ENCODE assay signal across 10 mouse cellular contexts in the genomic region with DNA sequence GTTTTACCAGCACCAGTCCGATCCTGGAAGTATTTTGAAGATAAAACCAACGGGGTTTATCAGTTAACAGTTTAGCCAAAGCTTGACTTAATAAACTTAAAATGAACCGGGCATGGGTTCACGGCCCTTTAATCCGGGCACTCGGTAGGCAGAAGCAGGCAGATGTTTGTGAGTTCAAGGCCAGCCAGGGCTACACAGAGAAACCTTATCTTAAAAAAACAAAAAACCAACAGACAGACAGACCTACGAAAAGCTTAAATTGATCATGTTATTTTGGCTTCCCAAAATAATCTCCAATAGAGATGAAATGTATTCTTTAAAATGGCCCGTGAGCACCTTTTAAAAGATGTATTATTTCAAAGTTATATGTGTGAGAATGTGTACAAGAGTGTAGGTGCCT. TPM values are rescaled to one million over a fixed set of nuclear protein-coding genes. Genes with fewer than 3 reads are reported as not detected.
DNase-seq lines count a peak whose midpoint lies in the region; ATAC-seq and TF ChIP-seq lines count a peak whose summit lies in the region.
"Had no signal": no experiment of that assay in that cellular context is flagged by ENCODE, and none has a peak within 500 bp of the region (broad histone marks: within the 10 kb centered on the region; RNA-seq: fewer than 3 reads in every experiment).

No protein-coding gene starts in this region.

- H3K4me2 ChIP-seq in forebrain, embryonic 14.5 days (ENCODE audit: low read length) = peak overlapping the region; percentile 84
- H3K4me2 ChIP-seq in liver, embryonic 15.5 days = peak overlapping the region; percentile 86

- H3ac ChIP-seq in C2C12 (ENCODE audit: control insufficient read depth, insufficient read length, low read depth) = peak overlapping the region; percentile 13

- no peaks in the 10 kb centered on the region for H3K9me3 ChIP-seq in heart, embryonic 10.5 days
- no peaks in the 10 kb centered on the region for H3K9me3 ChIP-seq in forebrain, embryonic 14.5 days (replicated peaks; ENCODE audit: control insufficient read depth, low read length)
- no peaks in the 10 kb centered on the region for H3K9me3 ChIP-seq in liver, embryonic 15.5 days (replicated peaks)

- 36% methylated on average over 8 of the region's 8 CpGs for WGBS in heart, embryonic 10.5 days
- 43% methylated on average over 8 of the region's 8 CpGs for WGBS in forebrain, embryonic 14.5 days
- WGBS in liver, embryonic 15.5 days (ENCODE audit: insufficient replicate concordance) = 14% methylated on average over 8 of the region's 8 CpGs

- H3K79me3 ChIP-seq in C2C12 (ENCODE audit: low read depth) = peaks cover 10% of the 10 kb centered on the region

- H3K36me3 ChIP-seq in heart, embryonic 10.5 days = peaks cover 41% of the 10 kb centered on the region
- peaks cover 38% of the 10 kb centered on the region for H3K36me3 ChIP-seq in C2C12 (ENCODE audit: control insufficient read depth, insufficient read depth)
- peaks cover 28% of the 10 kb centered on the region for H3K36me3 ChIP-seq in forebrain, embryonic 14.5 days (ENCODE audit: control insufficient read depth, insufficient read depth, low read length)
- H3K36me3 ChIP-seq in liver, embryonic 15.5 days (replicated peaks) = peaks cover 33% of the 10 kb centered on the region

- peak overlapping the region; percentile 98 for H3K4me3 ChIP-seq in heart, embryonic 10.5 days
- H3K4me3 ChIP-seq in C2C12 (ENCODE audit: insufficient read depth, poor library complexity, severe bottlenecking) = peak overlapping the region; percentile 71
- H3K4me3 ChIP-seq in forebrain, embryonic 14.5 days (ENCODE audit: low read depth, low read length) = peak overlapping the region; percentile 84
- H3K4me3 ChIP-seq in liver, embryonic 15.5 days (replicated peaks) = peak overlapping the region; percentile 90

- intact Hi-C loops in gastrocnemius, postnatal 14 days (cut with DNase I; ENCODE audit: low total_unique reads) = no loop called here

- TF ChIP-seq CTCF in C2C12 (IDR thresholded peaks at IDR 0.05; ENCODE audit: control insufficient read depth, insufficient read depth, insufficient read length) = no peak

- H3K27me3 ChIP-seq in heart, embryonic 10.5 days (ENCODE audit: insufficient read depth, poor library complexity, severe bottlenecking) = peaks cover 17% of the 10 kb centered on the region; the same call in 1 of the 2 replicates
- H3K27me3 ChIP-seq in C2C12 (ENCODE audit: control insufficient read depth, insufficient read depth, insufficient read length) = peaks cover 13% of the 10 kb centered on the region
- no peaks in the 10 kb centered on the region for H3K27me3 ChIP-seq in forebrain, embryonic 14.5 days (replicated peaks; ENCODE audit: control insufficient read depth, insufficient read depth, low read length)
- peaks cover 21% of the 10 kb centered on the region for H3K27me3 ChIP-seq in liver, embryonic 15.5 days

- peak overlapping the region; percentile 93; the same call in 1 of the 2 replicates for H3K27ac ChIP-seq in heart, embryonic 10.5 days
- no peak overlapping the region for H3K27ac ChIP-seq in forebrain, embryonic 14.5 days (ENCODE audit: low read depth, low read length)
- peak overlapping the region; percentile 82; the same call in 1 of the 2 replicates for H3K27ac ChIP-seq in liver, embryonic 15.5 days (replicated peaks)

- peak overlapping the region; percentile 85 for H3K9ac ChIP-seq in forebrain, embryonic 14.5 days (ENCODE audit: low read length)
- H3K9ac ChIP-seq in liver, embryonic 15.5 days = peak overlapping the region; percentile 76

- peaks cover 6% of the 10 kb centered on the region; the same call in 1 of the 2 replicates for H3K4me1 ChIP-seq in heart, embryonic 10.5 days
- H3K4me1 ChIP-seq in forebrain, embryonic 14.5 days (ENCODE audit: control insufficient read depth, insufficient read depth, low read length) = peaks cover 9% of the 10 kb centered on the region
- H3K4me1 ChIP-seq in liver, embryonic 15.5 days (replicated peaks) = peaks cover 29% of the 10 kb centered on the region

- no peak for DNase-seq in heart, embryonic 10.5 days (ENCODE audit: low spot score)
- no peak for DNase-seq in heart, adult 8-10 months (ENCODE audit: low spot score)
- no peak for DNase-seq in forebrain, embryonic 14.5 days (ENCODE audit: low spot score)
- DNase-seq in embryo, embryonic 9.5 days (ENCODE audit: extremely low spot score) = no peak
- no peak for DNase-seq in frontal cortex, postnatal 14 days (ENCODE audit: low spot score in 2 of 2)
- no peak for DNase-seq in gastrocnemius, postnatal 14 days
- DNase-seq: cerebellum, adult 8-10 months; thymus, adult 18-20 months had no signal

- ATAC-seq in forebrain, embryonic 14.5 days = no peak
- ATAC-seq in liver, embryonic 15.5 days (ENCODE audit: insufficient read depth) = no peak

- peaks cover 18% of the 10 kb centered on the region for H3K79me2 ChIP-seq in C2C12 (ENCODE audit: control insufficient read depth, insufficient read depth)

TF ChIP-seq in C2C12, 6 proteins besides CTCF, POLR2A, EP300 and RAD21:
- TF ChIP-seq FOSL1 (IDR thresholded peaks at IDR 0.05; ENCODE audit: insufficient read depth, low read length, poor library complexity, severe bottlenecking) (no peak), CEBPB (IDR thresholded peaks at IDR 0.05; ENCODE audit: low read depth) (no peak), USF1 (IDR thresholded peaks at IDR 0.05; ENCODE audit: low read depth) (no peak), MYOG (IDR thresholded peaks at IDR 0.05; ENCODE audit: control insufficient read depth, extremely low read depth, insufficient read length) (no peak), MAX (IDR thresholded peaks at IDR 0.05) (no peak), MYOD1 (IDR thresholded peaks at IDR 0.05; ENCODE audit: control insufficient read depth, insufficient read length, low read depth) (no peak)

RNA-seq across cellular contexts. Expression of a gene that starts 1.0 kb away (rescaled TPM):
- polyA plus RNA-seq in heart, embryonic 10.5 days (2016; fragmentation: Nextera tagmentation; extraction: Ambion mirVana) = 8.5 and 12.7 TPM in 2 replicates
- 1 to 10 TPM; 5.0 to 6.4 (median 6.3) TPM for total RNA-seq in heart, adult 8-10 months (2022)
- 8.7 TPM for polyA plus RNA-seq in C2C12 (2012; fragmentation: generic; extraction: Trizol)
- polyA plus RNA-seq in forebrain, embryonic 14.5 days (2014; fragmentation: Nextera tagmentation; extraction: Ambion mirVana) = 10.4 and 12.8 TPM in 2 replicates
- 5.1 and 5.3 TPM in 2 replicates for polyA plus RNA-seq in liver, embryonic 15.5 days (2015; fragmentation: Nextera tagmentation; extraction: Ambion mirVana)
- 1 to 10 TPM; 3.2 to 4.1 TPM for total RNA-seq in gastrocnemius, postnatal 14 days (2021)

RNA-seq across cellular contexts. Expression of a gene that starts 15.1 kb away (rescaled TPM):
- not detected in 2 replicates for polyA plus RNA-seq in heart, embryonic 10.5 days (2016; fragmentation: Nextera tagmentation; extraction: Ambion mirVana)
- total RNA-seq in heart, adult 8-10 months (2022) = not detected
- polyA plus RNA-seq in C2C12 (2012; fragmentation: generic; extraction: Trizol) = 0.01 TPM
- polyA plus RNA-seq in forebrain, embryonic 14.5 days (2014; fragmentation: Nextera tagmentation; extraction: Ambion mirVana) = 4.6 and 6.4 TPM in 2 replicates
- not detected in 2 replicates for polyA plus RNA-seq in liver, embryonic 15.5 days (2015; fragmentation: Nextera tagmentation; extraction: Ambion mirVana)
- total RNA-seq in gastrocnemius, postnatal 14 days (2021) = not detected

RNA-seq across cellular contexts. Expression of a gene that starts 39.5 kb away (rescaled TPM):
- polyA plus RNA-seq in heart, embryonic 10.5 days (2016; fragmentation: Nextera tagmentation; extraction: Ambion mirVana) = 4.1 and 4.7 TPM in 2 replicates
- total RNA-seq in heart, adult 8-10 months (2022) = 10 to 100 TPM in 2 of 4 experiments, 1 to 10 TPM in 2; 7.8 to 12.3 (median 10.1) TPM
- 0.04 TPM for polyA plus RNA-seq in C2C12 (2012; fragmentation: generic; extraction: Trizol)
- 12.4 and 18.4 TPM in 2 replicates for polyA plus RNA-seq in forebrain, embryonic 14.5 days (2014; fragmentation: Nextera tagmentation; extraction: Ambion mirVana)
- 1.2 and 1.6 TPM in 2 replicates for polyA plus RNA-seq in liver, embryonic 15.5 days (2015; fragmentation: Nextera tagmentation; extraction: Ambion mirVana)
- total RNA-seq in gastrocnemius, postnatal 14 days (2021) = 1 to 10 TPM; 7.5 to 8.8 TPM
